In genomic region chr10:26948331-26948730, GRCm38 (mm10) we compare ENCODE assay signal across 19 mouse cellular contexts.
"Had no signal": no experiment of that assay in that cellular context is flagged by ENCODE, and none has a peak within 500 bp of the region (broad histone marks: within the 10 kb centered on the region; RNA-seq: fewer than 3 reads in every experiment).

No protein-coding gene starts in this region.

- H3K4me2 ChIP-seq: lung, embryonic 14.5 days; midbrain, embryonic 12.5 days; neural tube, embryonic 13.5 days; neural tube, embryonic 15.5 days had no signal

- H3K9ac ChIP-seq: lung, embryonic 14.5 days; midbrain, embryonic 12.5 days; neural tube, embryonic 13.5 days; neural tube, embryonic 15.5 days had no signal

- DNase-seq: lung, adult 18-20 months; lung, embryonic 14.5 days; lung, postnatal 10 days; lung, postnatal 4 days; midbrain, embryonic 14.5 days; retina, postnatal 1 day; right cerebral cortex, adult 18-20 months; right cerebral cortex, postnatal 25 days; right cerebral cortex, postnatal 4 days; spleen, adult 18-20 months; thymus, adult 18-20 months; thymus, postnatal 14 days; thymus, postnatal 36 days had no signal

- H3K27ac ChIP-seq: midbrain, embryonic 10.5 days; midbrain, embryonic 12.5 days; neural tube, embryonic 13.5 days; neural tube, embryonic 15.5 days had no signal

- H3K27me3 ChIP-seq: midbrain, embryonic 12.5 days; neural tube, embryonic 13.5 days; neural tube, embryonic 15.5 days had no signal

- H3K4me3 ChIP-seq: midbrain, embryonic 10.5 days; midbrain, embryonic 12.5 days; myocyte; neural tube, embryonic 13.5 days; neural tube, embryonic 15.5 days had no signal

- H3K4me1 ChIP-seq: midbrain, embryonic 10.5 days; midbrain, embryonic 12.5 days; neural tube, embryonic 13.5 days; neural tube, embryonic 15.5 days had no signal

- H3K9me3 ChIP-seq: midbrain, embryonic 10.5 days; midbrain, embryonic 12.5 days; neural tube, embryonic 13.5 days; neural tube, embryonic 15.5 days had no signal

- ATAC-seq: midbrain, embryonic 16.5 days had no signal

- H3K36me3 ChIP-seq: midbrain, embryonic 10.5 days; midbrain, embryonic 12.5 days; neural tube, embryonic 13.5 days; neural tube, embryonic 15.5 days had no signal
